Mouse (Mus musculus) layer of hippocampus, adult 6 months (tissue): ENCODE results near the gene Cops7b. TPM values are rescaled to one million over a fixed set of nuclear protein-coding genes. Genes with fewer than 3 reads are reported as not detected.

Source experiments
- long read RNA-seq, 2 experiments: library from polyadenylated mRNA; unstranded; transcript quantifications; one replicate each; pipeline ENCODE4 v2.0.0; 2019 to 2020
- microRNA-seq: library from miRNA; unstranded; fragments of <30 nt; microRNA quantifications from one replicate; pipeline ENCODE4 v1.2.0, GENCODE M21; 2020
- polyA plus RNA-seq: library from polyadenylated mRNA; unstranded; fragments of <200 nt; fragmentation: Nextera tagmentation; gene quantifications from 2 replicates; pipeline ENCODE4 v1.2.3, GENCODE M21; 2021

Cops7b gene
- 14.7 and 16.7 TPM in 2 replicates for polyA plus RNA-seq
- long read RNA-seq, experiment 1, transcript Cops7b-201 (7 exons, 2,231 nt): major isoform, 9 of 13 reads
- long read RNA-seq, experiment 1, partial matches to known transcripts: 1 of 13 reads
- long read RNA-seq, experiment 1, other reads (novel, unspliced or antisense): 2 of 13 reads
- long read RNA-seq, experiment 2, full-length matches to known transcripts: 60 of 68 reads
- long read RNA-seq, experiment 2, partial matches to known transcripts: 1 of 68 reads
- long read RNA-seq, experiment 2, other reads (novel, unspliced or antisense): 7 of 68 reads

DNA sequence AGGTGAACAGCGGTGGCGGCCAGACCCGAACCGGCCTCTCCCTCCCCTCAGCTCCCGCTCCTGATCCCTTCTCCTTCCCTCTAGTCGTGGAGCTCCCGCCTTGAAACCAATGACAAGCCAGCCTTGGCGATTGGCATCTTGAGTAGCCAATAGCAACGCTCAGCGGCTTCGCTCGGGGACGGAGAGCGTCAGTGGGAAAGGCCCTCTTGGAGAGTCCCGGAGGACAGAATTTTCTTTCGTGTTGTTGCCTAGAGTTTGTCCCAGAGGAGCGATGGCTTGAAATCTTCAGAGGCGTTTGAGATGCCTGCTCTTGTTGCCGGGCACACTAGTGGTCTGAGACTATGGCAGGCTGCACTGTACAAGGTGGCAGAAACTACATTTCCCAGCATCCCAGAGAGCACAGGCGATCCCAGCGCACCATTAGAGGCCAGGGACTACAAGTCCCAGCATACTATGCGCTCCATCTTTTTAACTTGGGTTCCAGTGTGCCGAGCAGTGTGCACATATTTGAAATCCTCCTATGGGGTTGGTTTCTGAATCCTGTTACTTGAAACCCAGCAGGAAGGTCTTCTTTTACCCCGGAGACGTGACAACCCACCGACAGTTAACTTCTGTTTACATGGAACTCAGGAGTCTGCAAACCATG lies at the start of gene Cops7b, which contains the start of gene Pde6d:
Gene Cops7b (plus strand): TSS at position 454 of the 646 bp plus-strand sequence.
Gene Pde6d (minus strand): TSS at position 179 of the 646 bp plus-strand sequence.

Small RNA genes within 50 kb of the gene (microRNA-seq; reads per million reads assigned to microRNA genes)
- not detected for gene Gm22955

Other genes with a start within 250 kb of the Cops7b start
- gene Ncl, start 223.5 kb upstream of the Cops7b start, polyA plus RNA-seq: 59.4 and 69.1 TPM in 2 replicates
- 0.11 and 0.31 TPM in 2 replicates for gene Nmur1, start 156.7 kb upstream of the Cops7b start, polyA plus RNA-seq
- gene Tex44, start 156.6 kb upstream of the Cops7b start, polyA plus RNA-seq: not detected in 2 replicates
- gene Ptma, start 56.2 kb upstream of the Cops7b start, polyA plus RNA-seq: 382 and 419 TPM in 2 replicates
- 73.0 and 73.2 TPM in 2 replicates for gene Pde6d, start 275 bp upstream of the Cops7b start, polyA plus RNA-seq
- 3.2 and 4.1 TPM in 2 replicates for gene Nppc, start 87.7 kb downstream of the Cops7b start, polyA plus RNA-seq
- gene Dis3l2, start 120.9 kb downstream of the Cops7b start, polyA plus RNA-seq: 13.1 and 15.3 TPM in 2 replicates